Mouse (Mus musculus) hindbrain, postnatal 0 days (tissue): ENCODE results near the gene Polr1c. TPM values are rescaled to one million over a fixed set of nuclear protein-coding genes. Genes with fewer than 3 reads are reported as not detected.

Source experiments
- ATAC-seq: fragments of 200-750 bp; cut with Nextera tagmentation; 2 replicates; pipeline ENCODE4 v1.8.0; 2017; ENCODE audit warnings: mild to moderate bottlenecking, moderate TSS enrichment, moderate library complexity
- DNase-seq: peaks from one replicate; pipeline ENCODE4 v3.0.0-alpha.2; 2015; ENCODE audit warnings: low spot score
- H3K27ac ChIP-seq: fragments of 300-500 bp; sonication (generic); 2 replicates; pipeline ENCODE4 v1.5.1; 2014; ENCODE audit warnings: mild to moderate bottlenecking
- H3K27me3 ChIP-seq: fragments of 300-500 bp; sonication (generic); 2 replicates; pipeline ENCODE4 v1.6.1; 2014; ENCODE audit warnings: low read length, mixed read lengths; ENCODE audit not compliant: insufficient read depth
- H3K36me3 ChIP-seq: fragments of 300-500 bp; sonication (generic); 2 replicates; pipeline ENCODE4 v1.6.1; 2014; ENCODE audit warnings: low read length, mixed read lengths; ENCODE audit not compliant: insufficient read depth
- H3K4me1 ChIP-seq: fragments of 300-500 bp; sonication (generic); 2 replicates; pipeline ENCODE4 v1.6.1; 2014; ENCODE audit warnings: antibody characterized with exemption, low read length, mixed read lengths; ENCODE audit not compliant: insufficient read depth
- H3K4me2 ChIP-seq: fragments of 300-500 bp; sonication (generic); 2 replicates; pipeline ENCODE4 v1.6.1; 2014; ENCODE audit warnings: low read depth, mild to moderate bottlenecking, low read length, moderate library complexity, mixed read lengths
- H3K4me3 ChIP-seq: fragments of 300-500 bp; sonication (generic); 2 replicates; pipeline ENCODE4 v1.5.1; 2014; ENCODE audit warnings: low read length
- H3K9ac ChIP-seq: fragments of 300-500 bp; sonication (generic); replicated peaks from 2 replicates; pipeline ENCODE4 v1.6.1; 2014; ENCODE audit warnings: mild to moderate bottlenecking, low read length, moderate library complexity, mixed read lengths
- H3K9me3 ChIP-seq: fragments of 300-500 bp; sonication (generic); 2 replicates; pipeline ENCODE4 v1.6.1; 2016; ENCODE audit warnings: low read length, mixed read lengths
- CTCF ChIP-seq: IDR thresholded peaks from 2 replicates; pipeline ENCODE4 v1.5.1; 2016; ENCODE audit warnings: antibody characterized with exemption, control low read depth, low read depth
- WGBS: fragments of 180-500 bp; shearing (Covaris S2); extraction: QIAGEN DNeasy Blood & Tissue Kit; methylation state at CpG from one replicate; pipeline ENCODE4 v1.1.7; 2014; 5-methylcytosine and 5-hydroxymethylcytosine counted together
- polyA plus RNA-seq: library from polyadenylated mRNA; unstranded; fragments of >200 nt; fragmentation: Nextera tagmentation; extraction: Ambion mirVana; gene quantifications from 2 replicates; pipeline ENCODE4 v1.2.1, GENCODE M21; 2015
- total RNA-seq: library from RNA; depleted of rRNA; stranded (reverse); fragments of >200 nt; gene quantifications from 2 replicates; pipeline ENCODE4 v1.2.3, GENCODE M21; 2014

The Polr1c gene
- total and polyA plus RNA-seq, 2 experiments from 2014 or later = 58.7 to 61.1 TPM

GRCm38 (mm10) chr17:46266986-46267385, 19.1 kb upstream of the Polr1c start:
- no peaks in the 10 kb centered on the region for H3K4me1 ChIP-seq
- peaks cover 23% of the 10 kb centered on the region; the same call in 1 of the 2 replicates for H3K36me3 ChIP-seq
- no peaks in the 10 kb centered on the region for H3K9me3 ChIP-seq
- no peak overlapping the region for H3K27ac ChIP-seq
- no peak overlapping the region for H3K9ac ChIP-seq
- DNase-seq (no peak), ATAC-seq (no peak)
- TF ChIP-seq CTCF = no peak
- no peak overlapping the region for H3K4me2 ChIP-seq
- WGBS = 75% methylated on average over 6 of the region's 6 CpGs
- no peak overlapping the region for H3K4me3 ChIP-seq
- no peaks in the 10 kb centered on the region for H3K27me3 ChIP-seq

- ATAC-seq = peak; percentile 69
- Histone ChIP-seq H3K9me3 (no peaks in the 10 kb centered on the region), H3K4me2 (no peak overlapping the region), H3K36me3 (peaks cover 31% of the 10 kb centered on the region; the same call in 1 of the 2 replicates), H3K4me1 (no peaks in the 10 kb centered on the region), H3K4me3 (no peak overlapping the region), H3K9ac (no peak overlapping the region), H3K27ac (no peak overlapping the region), H3K27me3 (no peaks in the 10 kb centered on the region)
- 29% methylated on average over 14 of the region's 14 CpGs for WGBS
- TF ChIP-seq CTCF = peak; percentile 95
- peak; percentile 91 for DNase-seq
Measured at GRCm38 (mm10) chr17:46265918-46266618, 18.2 kb upstream of the Polr1c start.

GRCm38 (mm10) chr17:46265502-46265901, 17.6 kb upstream of the Polr1c start:
- H3K4me3 ChIP-seq = no peak overlapping the region
- H3K36me3 ChIP-seq = peaks cover 36% of the 10 kb centered on the region; the same call in 1 of the 2 replicates
- WGBS = 76% methylated on average over 12 of the region's 12 CpGs
- H3K27ac ChIP-seq = no peak overlapping the region
- H3K27me3 ChIP-seq = no peaks in the 10 kb centered on the region
- no peak overlapping the region for H3K4me2 ChIP-seq
- H3K9me3 ChIP-seq = no peaks in the 10 kb centered on the region
- H3K4me1 ChIP-seq = no peaks in the 10 kb centered on the region
- DNase-seq (no peak), ATAC-seq (no peak)
- TF ChIP-seq CTCF = no peak
- H3K9ac ChIP-seq = no peak overlapping the region

GRCm38 (mm10) chr17:46262201-46262694, 14.4 kb upstream of the Polr1c start:
- no peak overlapping the region for H3K4me3 ChIP-seq
- H3K9ac ChIP-seq = no peak overlapping the region
- peaks cover 56% of the 10 kb centered on the region for H3K36me3 ChIP-seq
- WGBS = 92% methylated on average over 5 of the region's 5 CpGs
- H3K27ac ChIP-seq = no peak overlapping the region
- ATAC-seq = no peak
- no peaks in the 10 kb centered on the region for H3K27me3 ChIP-seq
- no peak overlapping the region for H3K4me2 ChIP-seq
- no peak for TF ChIP-seq CTCF
- H3K4me1 ChIP-seq = no peaks in the 10 kb centered on the region
- no peak for DNase-seq
- H3K9me3 ChIP-seq = no peaks in the 10 kb centered on the region

- ATAC-seq (no peak), DNase-seq (no peak)
- no peak overlapping the region for H3K27ac ChIP-seq
- no peak overlapping the region for H3K4me2 ChIP-seq
- no peak overlapping the region for H3K4me3 ChIP-seq
- peaks cover 62% of the 10 kb centered on the region for H3K36me3 ChIP-seq
- WGBS = 90% methylated on average over 17 of the region's 17 CpGs
- no peak for TF ChIP-seq CTCF
- no peak overlapping the region for H3K9ac ChIP-seq
- no peaks in the 10 kb centered on the region for H3K27me3 ChIP-seq
- no peaks in the 10 kb centered on the region for H3K9me3 ChIP-seq
- peaks cover 10% of the 10 kb centered on the region for H3K4me1 ChIP-seq
Measured at GRCm38 (mm10) chr17:46259675-46260074, 11.8 kb upstream of the Polr1c start.

GRCm38 (mm10) chr17:46258279-46259053, 10.6 kb upstream of the Polr1c start:
- WGBS = 77% methylated on average over 30 of the region's 30 CpGs
- DNase-seq (no peak), ATAC-seq (no peak)
- no peaks in the 10 kb centered on the region for H3K9me3 ChIP-seq
- H3K27ac ChIP-seq = no peak overlapping the region
- H3K36me3 ChIP-seq = peaks cover 55% of the 10 kb centered on the region
- H3K4me2 ChIP-seq = no peak overlapping the region
- TF ChIP-seq CTCF = no peak
- peaks cover 13% of the 10 kb centered on the region for H3K4me1 ChIP-seq
- H3K4me3 ChIP-seq = no peak overlapping the region
- H3K27me3 ChIP-seq = no peaks in the 10 kb centered on the region
- no peak overlapping the region for H3K9ac ChIP-seq
